Comparison of ENCODE assay signal across 23 mouse cellular contexts in genomic region chr13:72593310-72593709, GRCm38 (mm10). TPM values are rescaled to one million over a fixed set of nuclear protein-coding genes. Genes with fewer than 3 reads are reported as not detected.
"Had no signal": no experiment of that assay in that cellular context is flagged by ENCODE, and none has a peak within 500 bp of the region (broad histone marks: within the 10 kb centered on the region; RNA-seq: fewer than 3 reads in every experiment).

No protein-coding gene starts in this region.

- DNase-seq: kidney, adult 18-20 months; kidney, adult 9 months; kidney, postnatal 14 days; kidney, postnatal 4 days; left cerebral cortex, postnatal 4 days; liver, postnatal 0 days; midbrain, embryonic 14.5 days; right cerebral cortex, adult 18-20 months; right cerebral cortex, postnatal 14 days; right cerebral cortex, postnatal 4 days; thymus, adult 18-20 months; thymus, postnatal 36 days had no signal

- H3K4me3 ChIP-seq: limb, embryonic 12.5 days; limb, embryonic 15.5 days; megakaryocyte, embryonic 14.5 days; midbrain, embryonic 10.5 days; neural tube, embryonic 12.5 days; neural tube, embryonic 15.5 days; stomach, embryonic 15.5 days had no signal

- ATAC-seq: inflammation-experienced regulatory T-cells, adult 6 months; intestine, embryonic 16.5 days; liver, postnatal 0 days had no signal

- H3K9ac ChIP-seq: limb, embryonic 12.5 days; limb, embryonic 15.5 days; liver, embryonic 14.5 days; liver, postnatal 0 days; neural tube, embryonic 12.5 days; neural tube, embryonic 15.5 days; stomach, embryonic 15.5 days had no signal

- H3K27me3 ChIP-seq: megakaryocyte, embryonic 14.5 days; stomach, embryonic 15.5 days had no signal

- H3K4me2 ChIP-seq: limb, embryonic 12.5 days; limb, embryonic 15.5 days; liver, embryonic 11.5 days; neural tube, embryonic 12.5 days; neural tube, embryonic 15.5 days; stomach, embryonic 15.5 days had no signal

- H3K27ac ChIP-seq: limb, embryonic 12.5 days; limb, embryonic 15.5 days; liver, embryonic 14.5 days; midbrain, embryonic 10.5 days; neural tube, embryonic 12.5 days; neural tube, embryonic 15.5 days; stomach, embryonic 15.5 days had no signal

- H3K4me1 ChIP-seq: limb, embryonic 12.5 days; limb, embryonic 15.5 days; megakaryocyte, embryonic 14.5 days; midbrain, embryonic 10.5 days; neural tube, embryonic 15.5 days; stomach, embryonic 15.5 days had no signal

- H3K36me3 ChIP-seq: limb, embryonic 12.5 days; limb, embryonic 15.5 days; midbrain, embryonic 10.5 days; neural tube, embryonic 12.5 days; neural tube, embryonic 15.5 days; stomach, embryonic 15.5 days had no signal

- H3K9me3 ChIP-seq: limb, embryonic 12.5 days; limb, embryonic 15.5 days; midbrain, embryonic 10.5 days; neural tube, embryonic 12.5 days; neural tube, embryonic 15.5 days; stomach, embryonic 15.5 days had no signal

RNA-seq across cellular contexts. Expression of gene Irx2, which starts 35.3 kb away (rescaled TPM):
- polyA plus RNA-seq: inflammation-experienced regulatory T-cells, adult 6 months; intestine, embryonic 16.5 days; liver, postnatal 0 days had no signal
